Mouse (Mus musculus) neural tube, embryonic 15.5 days (tissue): ENCODE data around the gene Cyth2. TPM values are rescaled to one million over a fixed set of nuclear protein-coding genes. Genes with fewer than 3 reads are reported as not detected.

Experiments used
- ATAC-seq: fragments of 200-750 bp; cut with Nextera tagmentation; 2 replicates; pipeline ENCODE4 v1.8.0; 2017; ENCODE audit warnings: mild to moderate bottlenecking, moderate TSS enrichment, moderate library complexity; ENCODE audit not compliant: low FRiP score
- H3K27ac ChIP-seq: fragments of 300-500 bp; sonication (generic); replicated peaks from 2 replicates; pipeline ENCODE4 v1.5.1; 2015; ENCODE audit warnings: mild to moderate bottlenecking, inconsistent platforms
- H3K27me3 ChIP-seq: fragments of 300-500 bp; sonication (generic); replicated peaks from 2 replicates; pipeline ENCODE4 v1.6.1; 2015; ENCODE audit warnings: inconsistent platforms
- H3K36me3 ChIP-seq: fragments of 300-500 bp; sonication (generic); 2 replicates; pipeline ENCODE4 v1.6.1; 2015; ENCODE audit warnings: inconsistent platforms
- H3K4me1 ChIP-seq: fragments of 300-500 bp; sonication (generic); 2 replicates; pipeline ENCODE4 v1.6.1; 2015; ENCODE audit warnings: inconsistent platforms
- H3K4me2 ChIP-seq: fragments of 300-500 bp; sonication (generic); 2 replicates; pipeline ENCODE4 v1.6.1; 2015; ENCODE audit warnings: inconsistent platforms, mild to moderate bottlenecking, moderate library complexity
- H3K4me3 ChIP-seq: fragments of 300-500 bp; sonication (generic); replicated peaks from 2 replicates; pipeline ENCODE4 v1.5.1; 2015; ENCODE audit warnings: mild to moderate bottlenecking, inconsistent platforms
- H3K9ac ChIP-seq: fragments of 300-500 bp; sonication (generic); replicated peaks from 2 replicates; pipeline ENCODE4 v1.6.1; 2015; ENCODE audit warnings: mild to moderate bottlenecking, inconsistent platforms
- H3K9me3 ChIP-seq: fragments of 300-500 bp; sonication (generic); replicated peaks from 2 replicates; pipeline ENCODE4 v1.6.1; 2016; ENCODE audit warnings: inconsistent platforms
- WGBS: fragments of 180-500 bp; shearing (Covaris S2); methylation state at CpG from one replicate; pipeline ENCODE4 v1.1.7; 2015; ENCODE audit warnings: mixed read lengths; 5-methylcytosine and 5-hydroxymethylcytosine counted together
- polyA plus RNA-seq: library from polyadenylated mRNA; unstranded; fragments of >200 nt; fragmentation: Nextera tagmentation; extraction: Ambion mirVana; gene quantifications from 2 replicates; pipeline ENCODE4 v1.2.1, GENCODE M21; 2015

The Cyth2 gene
- polyA plus RNA-seq, 1 experiment from 2014 or later = 253 TPM

- H3K36me3 ChIP-seq = peaks cover 18% of the 10 kb centered on the region
- WGBS = 8% methylated on average over 30 of the region's 30 CpGs
- H3K4me3 ChIP-seq = peak overlapping the region; percentile 35
- no peaks in the 10 kb centered on the region for H3K9me3 ChIP-seq
- peak overlapping the region; percentile 53 for H3K4me2 ChIP-seq
- peaks cover 48% of the 10 kb centered on the region for H3K4me1 ChIP-seq
- no peak for ATAC-seq
- peaks cover 57% of the 10 kb centered on the region for H3K27me3 ChIP-seq
- no peak overlapping the region for H3K27ac ChIP-seq
- H3K9ac ChIP-seq = no peak overlapping the region
Observed at GRCm38 (mm10) chr7:45832428-45832827, 18.0 kb upstream of the Cyth2 start.

- H3K27me3 ChIP-seq = peaks cover 45% of the 10 kb centered on the region
- peaks cover 31% of the 10 kb centered on the region for H3K36me3 ChIP-seq
- ATAC-seq = peak; percentile 28
- peak overlapping the region; percentile 88 for H3K4me2 ChIP-seq
- 12% methylated on average over 5 of the region's 5 CpGs for WGBS
- peak overlapping the region; percentile 94 for H3K27ac ChIP-seq
- H3K9ac ChIP-seq = peak overlapping the region; percentile 59
- peak overlapping the region; percentile 81 for H3K4me3 ChIP-seq
- H3K9me3 ChIP-seq = no peaks in the 10 kb centered on the region
- peaks cover 48% of the 10 kb centered on the region for H3K4me1 ChIP-seq
Observed at GRCm38 (mm10) chr7:45831128-45831525, 16.7 kb upstream of the Cyth2 start.

GRCm38 (mm10) chr7:45830427-45831127 lies 16.2 kb upstream of the Cyth2 start, which contains the start of gene Grwd1:
TSS of gene Grwd1 (minus strand) at chr7:45830944.
- H3K9ac ChIP-seq = peak within 1 kb of the TSS; percentile 59
- peak; percentile 90 for ATAC-seq
- peak within 1 kb of the TSS; percentile 94 for H3K27ac ChIP-seq
- H3K4me3 ChIP-seq = peak within 1 kb of the TSS; percentile 81
- WGBS = under 1% methylated on average over 35 of the region's 35 CpGs
- H3K9me3 ChIP-seq = no peaks in the 10 kb centered on the region
- peak within 1 kb of the TSS; percentile 88 for H3K4me2 ChIP-seq
- peaks cover 40% of the 10 kb centered on the region for H3K27me3 ChIP-seq
- peaks cover 48% of the 10 kb centered on the region for H3K4me1 ChIP-seq
- H3K36me3 ChIP-seq = peaks cover 37% of the 10 kb centered on the region

GRCm38 (mm10) chr7:45826631-45827030 lies 12.2 kb upstream of the Cyth2 start:
- Histone ChIP-seq H3K4me2 (no peak overlapping the region), H3K36me3 (peaks cover 60% of the 10 kb centered on the region), H3K27ac (no peak overlapping the region), H3K9ac (no peak overlapping the region), H3K4me1 (peaks cover 23% of the 10 kb centered on the region), H3K9me3 (no peaks in the 10 kb centered on the region), H3K27me3 (peaks cover under 1% of the 10 kb centered on the region; the same call in 1 of the 2 replicates), H3K4me3 (no peak overlapping the region)
- no peak for ATAC-seq
- WGBS = 93% methylated on average over 7 of the region's 7 CpGs

- Histone ChIP-seq H3K4me2 (no peak within 1 kb of the TSS), H3K27ac (no peak within 1 kb of the TSS), H3K4me3 (no peak within 1 kb of the TSS), H3K9me3 (no peaks in the 10 kb centered on the region), H3K36me3 (peaks cover 60% of the 10 kb centered on the region), H3K27me3 (no peaks in the 10 kb centered on the region), H3K4me1 (peaks cover 7% of the 10 kb centered on the region), H3K9ac (no peak within 1 kb of the TSS)
- no peak for ATAC-seq
- WGBS = 78% methylated on average over 7 of the region's 7 CpGs
Observed at GRCm38 (mm10) chr7:45824598-45824997, 10.2 kb upstream of the Cyth2 start, which contains the start of gene Kcnj14. TSS of gene Kcnj14 (minus strand) at chr7:45824782.

GRCm38 (mm10) chr7:45820913-45821312 lies 6.5 kb upstream of the Cyth2 start:
- H3K9ac ChIP-seq = no peak overlapping the region
- ATAC-seq = no peak
- H3K27me3 ChIP-seq = no peaks in the 10 kb centered on the region
- no peak overlapping the region for H3K4me2 ChIP-seq
- no peaks in the 10 kb centered on the region for H3K9me3 ChIP-seq
- no peak overlapping the region for H3K27ac ChIP-seq
- no peak overlapping the region for H3K4me3 ChIP-seq
- peaks cover 26% of the 10 kb centered on the region for H3K36me3 ChIP-seq
- H3K4me1 ChIP-seq = peaks cover 2% of the 10 kb centered on the region

GRCm38 (mm10) chr7:45819843-45820242 lies 5.5 kb upstream of the Cyth2 start:
- Histone ChIP-seq H3K4me1 (peaks cover 12% of the 10 kb centered on the region), H3K9ac (no peak overlapping the region), H3K9me3 (no peaks in the 10 kb centered on the region), H3K4me2 (peak overlapping the region; percentile 36), H3K4me3 (no peak overlapping the region), H3K36me3 (peaks cover 15% of the 10 kb centered on the region), H3K27me3 (no peaks in the 10 kb centered on the region), H3K27ac (no peak overlapping the region)
- ATAC-seq = no peak
- WGBS = 15% methylated on average over 25 of the region's 25 CpGs

GRCm38 (mm10) chr7:45815984-45816351 lies 1.6 kb upstream of the Cyth2 start:
- WGBS = 74% methylated on average over 2 of the region's 2 CpGs
- peaks cover 16% of the 10 kb centered on the region for H3K36me3 ChIP-seq
- no peak for ATAC-seq
- no peak overlapping the region for H3K4me2 ChIP-seq
- H3K9ac ChIP-seq = no peak overlapping the region
- no peak overlapping the region; the same call in 1 of the 2 replicates for H3K27ac ChIP-seq
- H3K4me1 ChIP-seq = peaks cover 35% of the 10 kb centered on the region
- no peak overlapping the region for H3K4me3 ChIP-seq
- H3K9me3 ChIP-seq = no peaks in the 10 kb centered on the region
- H3K27me3 ChIP-seq = no peaks in the 10 kb centered on the region

GRCm38 (mm10) chr7:45815323-45815983 lies 1.1 kb upstream of the Cyth2 start:
- H3K4me3 ChIP-seq = peak overlapping the region; percentile 39; the same call in 1 of the 2 replicates
- peak overlapping the region; percentile 100 for H3K27ac ChIP-seq
- H3K9me3 ChIP-seq = no peaks in the 10 kb centered on the region
- H3K4me1 ChIP-seq = peaks cover 35% of the 10 kb centered on the region
- peak overlapping the region; percentile 34; the same call in 1 of the 2 replicates for H3K9ac ChIP-seq
- no peaks in the 10 kb centered on the region for H3K27me3 ChIP-seq
- WGBS = 48% methylated on average over 10 of the region's 10 CpGs
- H3K36me3 ChIP-seq = peaks cover 21% of the 10 kb centered on the region
- no peak for ATAC-seq
- H3K4me2 ChIP-seq = peak overlapping the region; percentile 61

GRCm38 (mm10) chr7:45814841-45815240 lies 460 bp upstream of the Cyth2 start:
- peak; percentile 1; the same call in 1 of the 2 replicates for ATAC-seq
- H3K36me3 ChIP-seq = peaks cover 27% of the 10 kb centered on the region
- H3K9ac ChIP-seq = peak overlapping the region; percentile 34; the same call in 1 of the 2 replicates
- no peaks in the 10 kb centered on the region for H3K9me3 ChIP-seq
- H3K4me1 ChIP-seq = peaks cover 35% of the 10 kb centered on the region
- peak overlapping the region; percentile 100 for H3K27ac ChIP-seq
- peak overlapping the region; percentile 61 for H3K4me2 ChIP-seq
- peak overlapping the region; percentile 39 for H3K4me3 ChIP-seq
- WGBS = 2% methylated on average over 5 of the region's 5 CpGs
- H3K27me3 ChIP-seq = no peaks in the 10 kb centered on the region

GRCm38 (mm10) chr7:45812921-45813320 lies 1.5 kb downstream of the Cyth2 start:
- H3K4me3 ChIP-seq = peak overlapping the region; percentile 93
- H3K27me3 ChIP-seq = no peaks in the 10 kb centered on the region
- peak overlapping the region; percentile 100 for H3K9ac ChIP-seq
- H3K36me3 ChIP-seq = peaks cover 47% of the 10 kb centered on the region
- 88% methylated on average over 8 of the region's 8 CpGs for whole genome bisulfite sequencing
- no peaks in the 10 kb centered on the region for H3K9me3 ChIP-seq
- H3K27ac ChIP-seq = peak overlapping the region; percentile 100; the same call in 1 of the 2 replicates
- H3K4me1 ChIP-seq = peaks cover 45% of the 10 kb centered on the region
- H3K4me2 ChIP-seq = peak overlapping the region; percentile 80
- no peak for ATAC-seq
